Mouse (Mus musculus): ENCODE results near the gene Gck.

DNA sequence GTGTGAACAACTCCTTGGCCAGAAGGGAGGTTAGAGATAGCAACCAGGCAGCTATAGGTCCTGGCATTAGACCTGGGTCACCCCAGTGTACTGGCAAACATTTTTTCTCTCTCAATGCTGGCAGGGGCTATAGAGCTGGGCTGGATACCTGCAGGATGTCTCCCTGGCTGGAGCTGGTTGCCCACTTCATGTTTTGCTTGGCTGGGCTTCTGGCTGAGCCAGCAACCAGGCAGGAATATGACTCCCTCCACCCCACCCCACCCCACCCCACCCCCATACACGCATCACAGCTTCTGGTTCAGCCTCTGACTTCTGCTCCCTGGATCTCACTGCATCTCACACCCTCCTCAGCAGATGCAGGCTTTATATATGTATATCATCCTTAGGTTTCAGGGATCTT, 97.6 kb downstream of the Gck start:
- TF ChIP-seq GATA1 (IDR thresholded peaks at IDR 0.05; ENCODE audit: borderline replicate concordance, low read length) (no peak), FLI1 (IDR thresholded peaks at IDR 0.05; ENCODE audit: low read length) (no peak)
